Mouse (Mus musculus) lung, embryonic 14.5 days (tissue): ENCODE results near the gene Olfr33. TPM values are rescaled to one million over a fixed set of nuclear protein-coding genes. Genes with fewer than 3 reads are reported as not detected.

Experiments
- ATAC-seq: fragments of 200-750 bp; cut with Nextera tagmentation; 2 replicates; pipeline ENCODE4 v1.8.0; 2017; ENCODE audit warnings: mild to moderate bottlenecking, moderate TSS enrichment, moderate library complexity; ENCODE audit not compliant: insufficient read depth
- DNase-seq: peaks from one replicate; pipeline ENCODE4 v3.0.0-alpha.2; 2015
- H3K27ac ChIP-seq: fragments of 300-500 bp; sonication (generic); 2 replicates; pipeline ENCODE4 v1.5.1; 2014; ENCODE audit warnings: low read depth, mild to moderate bottlenecking, moderate library complexity
- H3K27me3 ChIP-seq: fragments of 300-500 bp; sonication (generic); 2 replicates; pipeline ENCODE4 v1.6.1; 2014; ENCODE audit warnings: low read length, control low read depth; ENCODE audit not compliant: insufficient read depth
- H3K36me3 ChIP-seq: fragments of 300-500 bp; sonication (generic); 2 replicates; pipeline ENCODE4 v1.6.1; 2014; ENCODE audit warnings: control low read depth; ENCODE audit not compliant: insufficient read depth
- H3K4me1 ChIP-seq: fragments of 300-500 bp; sonication (generic); 2 replicates; pipeline ENCODE4 v1.6.1; 2014; ENCODE audit warnings: antibody characterized with exemption, control low read depth; ENCODE audit not compliant: insufficient read depth
- H3K4me2 ChIP-seq: fragments of 300-500 bp; sonication (generic); 2 replicates; pipeline ENCODE4 v1.6.1; 2014; ENCODE audit warnings: mild to moderate bottlenecking
- H3K4me3 ChIP-seq: fragments of 300-500 bp; sonication (generic); 2 replicates; pipeline ENCODE4 v1.5.1; 2014; ENCODE audit warnings: low read depth, low read length
- H3K9ac ChIP-seq: fragments of 300-500 bp; sonication (generic); 2 replicates; pipeline ENCODE4 v1.6.1; 2014
- H3K9me3 ChIP-seq: fragments of 300-500 bp; sonication (generic); 2 replicates; pipeline ENCODE4 v1.6.1; 2016; ENCODE audit warnings: low read depth, low read length, control low read depth
- CTCF ChIP-seq: IDR thresholded peaks from 2 replicates; pipeline ENCODE4 v1.5.1; 2016; ENCODE audit warnings: antibody characterized with exemption, low read depth
- WGBS: fragments of 180-500 bp; shearing (Covaris S2); extraction: QIAGEN DNeasy Blood & Tissue Kit; methylation state at CpG from one replicate; pipeline ENCODE4 v1.1.7; 2014; 5-methylcytosine and 5-hydroxymethylcytosine counted together
- polyA plus RNA-seq: library from polyadenylated mRNA; unstranded; fragments of >200 nt; fragmentation: Nextera tagmentation; extraction: Ambion mirVana; gene quantifications from 2 replicates; pipeline ENCODE4 v1.2.1, GENCODE M21; 2014

Gene Olfr33
- polyA plus RNA-seq, 1 experiment from 2014 or later, result not detected

GRCm38 (mm10) chr7:102695358-102696125 is 23.3 kb downstream of the Olfr33 start, which contains the start of gene Olfr557:
Olfr557 (plus strand) TSS chr7:102695910.
- no peak for ATAC-seq
- peak; percentile 74 for DNase-seq

GRCm38 (mm10) chr7:102686944-102687501 is 31.8 kb downstream of the Olfr33 start, which contains the start of gene Trim68:
Trim68 (minus strand) TSS chr7:102687327.
- Histone ChIP-seq H3K9ac (peak within 1 kb of the TSS; percentile 76), H3K4me1 (no peaks in the 10 kb centered on the region), H3K4me2 (peak within 1 kb of the TSS; percentile 71), H3K27me3 (no peaks in the 10 kb centered on the region), H3K36me3 (no peaks in the 10 kb centered on the region), H3K4me3 (peak within 1 kb of the TSS; percentile 58), H3K27ac (peak within 1 kb of the TSS; percentile 77), H3K9me3 (no peaks in the 10 kb centered on the region)
- ATAC-seq (peak; percentile 100), DNase-seq (peak; percentile 97)
- WGBS, result under 1% methylated on average over 40 of the region's 40 CpGs
- TF ChIP-seq CTCF, result no peak

More at GRCm38 (mm10) chr7:102695358-102696125, 23.3 kb downstream of the Olfr33 start, which contains the start of gene Olfr557:
- H3K9ac ChIP-seq, result no peak within 1 kb of the TSS
- H3K4me2 ChIP-seq, result no peak within 1 kb of the TSS
- H3K9me3 ChIP-seq, result no peaks in the 10 kb centered on the region
- H3K27ac ChIP-seq, result no peak within 1 kb of the TSS
- H3K27me3 ChIP-seq, result no peaks in the 10 kb centered on the region
- no peaks in the 10 kb centered on the region for H3K4me1 ChIP-seq
- peak; percentile 84 for TF ChIP-seq CTCF
- no peak within 1 kb of the TSS for H3K4me3 ChIP-seq
- WGBS, result 78% methylated on average over 5 of the region's 5 CpGs
- H3K36me3 ChIP-seq, result no peaks in the 10 kb centered on the region

- Histone ChIP-seq H3K4me1 (no peaks in the 10 kb centered on the region), H3K4me3 (no peak overlapping the region), H3K36me3 (no peaks in the 10 kb centered on the region), H3K9me3 (no peaks in the 10 kb centered on the region), H3K27ac (no peak overlapping the region), H3K4me2 (no peak overlapping the region), H3K9ac (no peak overlapping the region), H3K27me3 (no peaks in the 10 kb centered on the region)
- ATAC-seq (no peak), DNase-seq (no peak)
- TF ChIP-seq CTCF, result no peak
- 77% methylated on average over 1 of the region's 1 CpGs for WGBS
Observed at GRCm38 (mm10) chr7:102681916-102682315, 37.0 kb downstream of the Olfr33 start.

GRCm38 (mm10) chr7:102676225-102676624 is 42.6 kb downstream of the Olfr33 start:
- Histone ChIP-seq H3K4me2 (no peak overlapping the region), H3K27me3 (no peaks in the 10 kb centered on the region), H3K9me3 (no peaks in the 10 kb centered on the region), H3K4me3 (no peak overlapping the region), H3K4me1 (no peaks in the 10 kb centered on the region), H3K9ac (no peak overlapping the region), H3K27ac (no peak overlapping the region), H3K36me3 (no peaks in the 10 kb centered on the region)
- TF ChIP-seq CTCF, result no peak
- DNase-seq (no peak), ATAC-seq (no peak)
- WGBS, result 69% methylated on average over 2 of the region's 2 CpGs

- Histone ChIP-seq H3K4me1 (no peaks in the 10 kb centered on the region), H3K4me2 (no peak overlapping the region), H3K9ac (no peak overlapping the region), H3K27me3 (no peaks in the 10 kb centered on the region), H3K9me3 (no peaks in the 10 kb centered on the region), H3K36me3 (no peaks in the 10 kb centered on the region), H3K27ac (no peak overlapping the region), H3K4me3 (no peak overlapping the region)
- ATAC-seq (no peak), DNase-seq (peak; percentile 69)
- peak; percentile 50; the same call in 1 of the 2 replicates for TF ChIP-seq CTCF
- WGBS, result 39% methylated on average over 2 of the region's 2 CpGs
Observed at GRCm38 (mm10) chr7:102665378-102665777, 53.5 kb downstream of the Olfr33 start.

GRCm38 (mm10) chr7:102664599-102664998 is 54.3 kb downstream of the Olfr33 start, which contains the start of gene Olfr556:
Olfr556 (plus strand) TSS chr7:102664899.
- TF ChIP-seq CTCF, result no peak
- Histone ChIP-seq H3K27me3 (no peaks in the 10 kb centered on the region), H3K36me3 (no peaks in the 10 kb centered on the region), H3K9me3 (no peaks in the 10 kb centered on the region), H3K4me3 (no peak within 1 kb of the TSS), H3K27ac (no peak within 1 kb of the TSS), H3K4me1 (no peaks in the 10 kb centered on the region), H3K4me2 (no peak within 1 kb of the TSS), H3K9ac (no peak within 1 kb of the TSS)
- WGBS, result 60% methylated on average over 3 of the region's 3 CpGs
- no peak for ATAC-seq
- DNase-seq, result no peak

Other genes starting within 250 kb of the Olfr33 start
- gene Olfr543, start 237.4 kb downstream of the Olfr33 start, polyA plus RNA-seq, result 0.37 and 0.45 TPM in 2 replicates
- 0.11 TPM in 2 replicates for gene Olfr544, start 230.8 kb downstream of the Olfr33 start, polyA plus RNA-seq
- gene Olfr545, start 219.5 kb downstream of the Olfr33 start, polyA plus RNA-seq, result not detected in 2 replicates
- gene Olfr547, start 184.3 kb downstream of the Olfr33 start, polyA plus RNA-seq, result not detected in 2 replicates
- not detected in 2 replicates for gene Olfr548-ps1, start 178.2 kb downstream of the Olfr33 start, polyA plus RNA-seq
- gene Olfr549, start 169.2 kb downstream of the Olfr33 start, polyA plus RNA-seq, result not detected in 2 replicates
- 0.36 and 0.62 TPM in 2 replicates for gene Trim21, start 153.6 kb downstream of the Olfr33 start, polyA plus RNA-seq
- not detected in 2 replicates for gene Olfr550, start 147.6 kb downstream of the Olfr33 start, polyA plus RNA-seq
- not detected in 2 replicates for gene Olfr551, start 127.2 kb downstream of the Olfr33 start, polyA plus RNA-seq
- not detected in 2 replicates for gene Olfr552, start 121.3 kb downstream of the Olfr33 start, polyA plus RNA-seq
- gene Olfr553, start 100.9 kb downstream of the Olfr33 start, polyA plus RNA-seq, result not detected in 2 replicates
- not detected in 2 replicates for gene Olfr554, start 80.6 kb downstream of the Olfr33 start, polyA plus RNA-seq
- not detected in 2 replicates for gene Olfr555, start 60.2 kb downstream of the Olfr33 start, polyA plus RNA-seq
- gene Olfr556, start 54.2 kb downstream of the Olfr33 start, polyA plus RNA-seq, result not detected in 2 replicates
- gene Trim68, start 31.7 kb downstream of the Olfr33 start, polyA plus RNA-seq, result 13.7 and 16.1 TPM in 2 replicates
- gene Olfr557, start 23.2 kb downstream of the Olfr33 start, polyA plus RNA-seq, result not detected in 2 replicates
- gene Olfr558, start 16.9 kb downstream of the Olfr33 start, polyA plus RNA-seq, result 0.12 TPM in 1 of 2 replicates, not detected in the other
- gene Olfr559, start 8.4 kb upstream of the Olfr33 start, polyA plus RNA-seq, result not detected in 2 replicates
- not detected in 2 replicates for gene Olfr560, start 40.3 kb upstream of the Olfr33 start, polyA plus RNA-seq
- gene Olfr78, start 40.4 kb upstream of the Olfr33 start, polyA plus RNA-seq, result 0.09 and 0.12 TPM in 2 replicates
- not detected in 2 replicates for gene Olfr561, start 52.2 kb upstream of the Olfr33 start, polyA plus RNA-seq
- not detected in 2 replicates for gene Olfr564, start 84.4 kb upstream of the Olfr33 start, polyA plus RNA-seq
- gene Olfr566, start 139.7 kb upstream of the Olfr33 start, polyA plus RNA-seq, result not detected in 2 replicates
- not detected in 2 replicates for gene Olfr568, start 158.1 kb upstream of the Olfr33 start, polyA plus RNA-seq
- not detected in 2 replicates for gene Olfr569, start 171.8 kb upstream of the Olfr33 start, polyA plus RNA-seq
- not detected in 2 replicates for gene Olfr570, start 175.5 kb upstream of the Olfr33 start, polyA plus RNA-seq
- gene Olfr571, start 198.5 kb upstream of the Olfr33 start, polyA plus RNA-seq, result not detected in 2 replicates
- gene Olfr572, start 205.3 kb upstream of the Olfr33 start, polyA plus RNA-seq, result not detected in 2 replicates
- gene Olfr573-ps1, start 223.5 kb upstream of the Olfr33 start, polyA plus RNA-seq, result not detected in 2 replicates
- gene Olfr574, start 229.4 kb upstream of the Olfr33 start, polyA plus RNA-seq, result not detected in 2 replicates
- not detected in 2 replicates for gene Olfr575, start 239.7 kb upstream of the Olfr33 start, polyA plus RNA-seq
- not detected in 2 replicates for gene Olfr576, start 243.6 kb upstream of the Olfr33 start, polyA plus RNA-seq